Mouse (Mus musculus): ENCODE measurements around the gene Nfkbil1.

DNA sequence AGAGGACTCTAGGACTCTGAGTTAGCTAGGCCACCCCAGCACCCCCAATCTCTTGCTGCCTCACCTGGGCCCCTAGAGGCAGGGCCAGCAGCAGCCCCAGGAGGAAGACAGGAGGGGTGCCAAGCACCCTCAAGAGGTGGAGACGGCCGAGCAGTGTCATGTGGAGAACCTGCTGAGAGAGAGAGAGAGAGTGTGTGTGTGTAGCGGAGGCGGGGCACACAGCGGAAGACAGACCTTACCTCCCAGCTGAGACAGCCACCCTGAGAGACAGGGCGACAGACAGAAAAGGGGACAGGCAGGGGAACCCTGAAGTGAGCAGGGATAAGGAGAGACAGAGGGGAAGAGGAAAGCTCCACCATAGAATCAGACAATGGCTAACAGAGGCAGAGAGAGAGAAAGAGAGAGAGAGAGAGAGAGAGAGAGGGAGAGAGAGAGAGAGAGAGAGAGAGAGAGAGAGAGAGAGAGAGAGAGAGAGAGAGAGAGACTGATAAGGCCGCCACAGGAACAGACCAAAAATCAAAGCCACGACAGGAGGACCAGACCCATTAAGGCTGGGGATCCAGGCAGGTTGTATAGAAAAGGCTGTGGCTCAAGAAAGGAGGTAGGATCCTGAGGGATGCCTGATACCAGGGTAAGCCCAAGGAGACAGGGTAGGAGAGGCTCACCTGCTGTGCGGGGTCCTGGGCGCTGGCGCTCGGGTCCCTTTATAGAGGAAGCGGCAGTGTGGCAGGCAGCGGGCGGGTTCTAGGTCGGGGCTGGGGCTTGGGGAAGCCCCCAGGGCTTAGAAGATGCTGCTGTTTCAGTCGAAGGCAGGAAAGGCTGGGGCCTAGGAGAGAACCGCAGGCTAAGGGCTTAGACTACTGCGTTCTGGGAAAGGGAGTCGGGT is 30.9 kb downstream of the Nfkbil1 start, which contains the start of gene Lta:
- TF ChIP-seq CTCF (IDR thresholded peaks at IDR 0.05; ENCODE audit: control insufficient read depth, insufficient read depth, insufficient replicate concordance, low read depth, low read length), result no peak
- no peak for TF ChIP-seq POLR2A (IDR thresholded peaks at IDR 0.05; ENCODE audit: control insufficient read depth, low read depth, low read length)
